Mouse (Mus musculus) frontal cortex, adult 2 months (tissue): Measurements from ENCODE around the gene Ehd1. TPM values are rescaled to one million over a fixed set of nuclear protein-coding genes. Genes with fewer than 3 reads are reported as not detected.

Experiments
- DNase-seq, 2 experiments: peaks; one replicate each; pipeline ENCODE4 v3.0.0; 2022; ENCODE audit warnings: low spot score in 1 of 2; ENCODE audit errors: extremely low spot score in 1 of 2
- polyA plus RNA-seq: library from polyadenylated mRNA; depleted of rRNA; stranded (reverse); fragments of >200 nt; gene quantifications from 2 replicates; pipeline ENCODE4 v1.2.3, GENCODE M21; 2012; rRNA removed

Ehd1 gene
- polyA plus RNA-seq: 48.4 and 49.3 TPM in 2 replicates

- peak; percentile 95 to 97 for DNase-seq
Observed at GRCm38 (mm10) chr19:6276426-6277421, at the start of gene Ehd1. Ehd1 (plus strand) TSS chr19:6276725.

- no peak for DNase-seq
Observed at GRCm38 (mm10) chr19:6226763-6227162, 49.8 kb upstream of the Ehd1 start.

GRCm38 (mm10) chr19:6227864-6228263, 48.7 kb upstream of the Ehd1 start:
- no peak for DNase-seq

GRCm38 (mm10) chr19:6230411-6230810, 46.1 kb upstream of the Ehd1 start:
- no peak for DNase-seq

GRCm38 (mm10) chr19:6231036-6231435, 45.5 kb upstream of the Ehd1 start:
- no peak for DNase-seq

GRCm38 (mm10) chr19:6233647-6234046, 42.9 kb upstream of the Ehd1 start:
- no peak for DNase-seq

- no peak for DNase-seq
Observed at GRCm38 (mm10) chr19:6234337-6235083, 42.0 kb upstream of the Ehd1 start.

GRCm38 (mm10) chr19:6235084-6236052, 41.2 kb upstream of the Ehd1 start, which contains the start of gene Ppp2r5b:
Ppp2r5b (minus strand) TSS chr19:6235872.
- peak; percentile 90 to 97 for DNase-seq

GRCm38 (mm10) chr19:6236053-6236441, 40.5 kb upstream of the Ehd1 start:
- DNase-seq: peak; percentile 91 to 95

- no peak for DNase-seq
Observed at GRCm38 (mm10) chr19:6236842-6237241, 39.7 kb upstream of the Ehd1 start.

- DNase-seq: no peak
Observed at GRCm38 (mm10) chr19:6238740-6239139, 37.8 kb upstream of the Ehd1 start.

- no peak for DNase-seq
Observed at GRCm38 (mm10) chr19:6240136-6240535, 36.4 kb upstream of the Ehd1 start.

- DNase-seq: no peak
Observed at GRCm38 (mm10) chr19:6240725-6241124, 35.8 kb upstream of the Ehd1 start.

- DNase-seq: peak; percentile 97 to 98
Observed at GRCm38 (mm10) chr19:6241274-6242107, 35.0 kb upstream of the Ehd1 start, which contains the start of gene Atg2a. Atg2a (plus strand) TSS chr19:6241668.

- DNase-seq: no peak
Observed at GRCm38 (mm10) chr19:6242281-6242680, 34.2 kb upstream of the Ehd1 start.

GRCm38 (mm10) chr19:6243226-6243625, 33.3 kb upstream of the Ehd1 start:
- DNase-seq: no peak

GRCm38 (mm10) chr19:6245806-6246205, 30.7 kb upstream of the Ehd1 start:
- no peak for DNase-seq

- DNase-seq: no peak
Observed at GRCm38 (mm10) chr19:6247526-6248300, 28.8 kb upstream of the Ehd1 start.
